Comparison of ENCODE assay signal across 8 mouse cellular contexts in genomic region chr6:47748306-47748705, GRCm38 (mm10).
DNase-seq lines count a peak whose midpoint lies in the region; ATAC-seq and TF ChIP-seq lines count a peak whose summit lies in the region.
"Not testable (repeated sequence)": the region's sequence is repeated elsewhere in the genome, so short reads cannot be mapped to it uniquely, and the experiment has no call there.

No protein-coding gene starts in this region.

- in situ Hi-C loops in CH12.LX (cut with MboI; ENCODE audit: low pct_ligation_motif_present, low pct_unique_long_range_greater_than_20kb, low sequenced_read_pairs), result not testable (repeated sequence)

- intact Hi-C loops in gastrocnemius, postnatal 36 days (cut with DNase I), result not testable (repeated sequence)

- H3K27me3 ChIP-seq in CH12.LX (replicated peaks); embryonic facial prominence, embryonic 10.5 days (replicated peaks; ENCODE audit: low read depth, poor library complexity, severe bottlenecking); hindbrain, embryonic 16.5 days (replicated peaks; ENCODE audit: control insufficient read depth, insufficient read depth, low read length); liver, embryonic 16.5 days (ENCODE audit: control insufficient read depth, insufficient read depth, low read depth, low read length); neural tube, embryonic 13.5 days: not testable (repeated sequence)

- not testable (repeated sequence) for H3K36me3 ChIP-seq in CH12.LX (replicated peaks in 1 of 2; ENCODE audit: control insufficient read depth in 1 of 2, insufficient read depth in 1 of 2, low read length in 1 of 2); embryonic facial prominence, embryonic 10.5 days (replicated peaks); hindbrain, embryonic 16.5 days (ENCODE audit: control insufficient read depth, insufficient read depth, low read length); liver, embryonic 16.5 days (ENCODE audit: control insufficient read depth, insufficient read depth); neural tube, embryonic 13.5 days

- TF ChIP-seq RAD21 in CH12.LX (IDR thresholded peaks at IDR 0.05; ENCODE audit: low read depth, low read length), result not testable (repeated sequence)

- H3K4me3 ChIP-seq in CH12.LX (replicated peaks in 1 of 3; ENCODE audit: low read depth in 2 of 3, low read length in 2 of 3, poor library complexity in 1 of 3), result not testable (repeated sequence)
- peak overlapping the region; percentile 42; the same call in 1 of the 2 replicates for H3K4me3 ChIP-seq in embryonic facial prominence, embryonic 10.5 days
- peak overlapping the region; percentile 28; the same call in 1 of the 2 replicates for H3K4me3 ChIP-seq in hindbrain, embryonic 16.5 days (ENCODE audit: low read length)
- 0 out of 2 replicates have a peak overlapping the region, but pooled peaks have one; percentile 27 for H3K4me3 ChIP-seq in liver, embryonic 16.5 days (ENCODE audit: low read depth, low read length)
- H3K4me3 ChIP-seq in neural tube, embryonic 13.5 days, result peak overlapping the region; percentile 24

- H3K4me2 ChIP-seq in CH12.LX (ENCODE audit: insufficient read depth, low read depth, poor library complexity, severe bottlenecking), result not testable (repeated sequence)
- peak overlapping the region; percentile 43; the same call in 1 of the 2 replicates for H3K4me2 ChIP-seq in hindbrain, embryonic 16.5 days (ENCODE audit: low read length)
- peak overlapping the region; percentile 46 for H3K4me2 ChIP-seq in liver, embryonic 16.5 days (ENCODE audit: low read depth, low read length)
- peak overlapping the region; percentile 37; the same call in 1 of the 2 replicates for H3K4me2 ChIP-seq in neural tube, embryonic 13.5 days

- not testable (repeated sequence) for H3K27ac ChIP-seq in CH12.LX (ENCODE audit: insufficient read depth, low read depth); embryonic facial prominence, embryonic 10.5 days (replicated peaks); hindbrain, embryonic 16.5 days (ENCODE audit: low read depth, low read length); liver, embryonic 16.5 days (ENCODE audit: low read length); neural tube, embryonic 13.5 days (replicated peaks)

- not testable (repeated sequence) for TF ChIP-seq CTCF in CH12.LX (conservative IDR thresholded peaks at IDR 0.05 in 1 of 2, IDR thresholded peaks at IDR 0.05 in 1 of 2; ENCODE audit: low read depth in 2 of 2, low read length in 2 of 2)

- not testable (repeated sequence) for TF ChIP-seq EP300 in CH12.LX (IDR thresholded peaks at IDR 0.05; ENCODE audit: low read length)

- dilution Hi-C loops in CH12.LX (cut with MboI; ENCODE audit: extremely low pct_ligation_motif_present, extremely low pct_unique_long_range_greater_than_20kb, low sequenced_read_pairs), result not testable (repeated sequence)

- not testable (repeated sequence) for H3K4me1 ChIP-seq in CH12.LX (ENCODE audit: control insufficient read depth in 1 of 2, insufficient read depth in 2 of 2); embryonic facial prominence, embryonic 10.5 days; hindbrain, embryonic 16.5 days (ENCODE audit: control insufficient read depth, insufficient read depth, low read depth, low read length); liver, embryonic 16.5 days (ENCODE audit: control insufficient read depth, low read depth, low read length); neural tube, embryonic 13.5 days (replicated peaks)

- not testable (repeated sequence) for H3K79me2 ChIP-seq in CH12.LX (replicated peaks; ENCODE audit: control insufficient read depth, extremely low read depth, insufficient read depth, poor library complexity, severe bottlenecking)

- H3K9ac ChIP-seq in CH12.LX (ENCODE audit: insufficient read depth, low read depth); hindbrain, embryonic 16.5 days (ENCODE audit: low read depth, low read length); liver, embryonic 16.5 days (ENCODE audit: low read depth, low read length); neural tube, embryonic 13.5 days: not testable (repeated sequence)

- DNase-seq in CH12.LX (ENCODE audit: extremely low read depth); embryonic facial prominence, embryonic 10.5 days (ENCODE audit: low spot score): not testable (repeated sequence)
- peak; percentile 76 to 91 for DNase-seq in gastrocnemius, postnatal 36 days
- peak; percentile 92 for DNase-seq in layer of hippocampus, adult 9-11 months
- DNase-seq in testis, postnatal 10 days (ENCODE audit: low spot score), result peak; percentile 89

- TF ChIP-seq POLR2A in CH12.LX (IDR thresholded peaks at IDR 0.05; ENCODE audit: low read depth, low read length), result not testable (repeated sequence)

- H3K9me3 ChIP-seq in CH12.LX (replicated peaks; ENCODE audit: low read length); embryonic facial prominence, embryonic 10.5 days; hindbrain, embryonic 16.5 days (ENCODE audit: control insufficient read depth, low read length); liver, embryonic 16.5 days (replicated peaks; ENCODE audit: control insufficient read depth, low read length); neural tube, embryonic 13.5 days: not testable (repeated sequence)

- not testable (repeated sequence) for ATAC-seq in hindbrain, embryonic 16.5 days; liver, embryonic 16.5 days (ENCODE audit: low read depth); neural tube, embryonic 13.5 days (ENCODE audit: low read depth)

- 9% methylated on average over 15 of the region's 25 CpGs for WGBS in embryonic facial prominence, embryonic 10.5 days
- WGBS in hindbrain, embryonic 16.5 days, result 10% methylated on average over 7 of the region's 25 CpGs
- WGBS in liver, embryonic 16.5 days (ENCODE audit: insufficient replicate concordance), result 4% methylated on average over 8 of the region's 25 CpGs
- 6% methylated on average over 15 of the region's 25 CpGs for WGBS in neural tube, embryonic 13.5 days

TF ChIP-seq in CH12.LX, 34 proteins besides CTCF, POLR2A, EP300 and RAD21:
- 0 out of 2 replicates have a peak, but pooled peaks have one; percentile 16 for TF ChIP-seq NRF1 (IDR thresholded peaks at IDR 0.05; ENCODE audit: low read depth, low read length)
- 0 out of 2 replicates have a peak, but pooled peaks have one; percentile 46 for TF ChIP-seq TBP (conservative IDR thresholded peaks at IDR 0.05; ENCODE audit: low read depth, low read length)
